Mouse (Mus musculus) hindbrain, postnatal 0 days (tissue): ENCODE measurements around the gene Stat4. TPM values are rescaled to one million over a fixed set of nuclear protein-coding genes. Genes with fewer than 3 reads are reported as not detected.

Experiments
- ATAC-seq: fragments of 200-750 bp; cut with Nextera tagmentation; 2 replicates; pipeline ENCODE4 v1.8.0; 2017; ENCODE audit warnings: mild to moderate bottlenecking, moderate TSS enrichment, moderate library complexity
- DNase-seq: peaks from one replicate; pipeline ENCODE4 v3.0.0-alpha.2; 2015; ENCODE audit warnings: low spot score
- H3K27ac ChIP-seq: fragments of 300-500 bp; sonication (generic); 2 replicates; pipeline ENCODE4 v1.5.1; 2014; ENCODE audit warnings: mild to moderate bottlenecking
- H3K27me3 ChIP-seq: fragments of 300-500 bp; sonication (generic); 2 replicates; pipeline ENCODE4 v1.6.1; 2014; ENCODE audit warnings: low read length, mixed read lengths; ENCODE audit not compliant: insufficient read depth
- H3K36me3 ChIP-seq: fragments of 300-500 bp; sonication (generic); 2 replicates; pipeline ENCODE4 v1.6.1; 2014; ENCODE audit warnings: low read length, mixed read lengths; ENCODE audit not compliant: insufficient read depth
- H3K4me1 ChIP-seq: fragments of 300-500 bp; sonication (generic); 2 replicates; pipeline ENCODE4 v1.6.1; 2014; ENCODE audit warnings: antibody characterized with exemption, low read length, mixed read lengths; ENCODE audit not compliant: insufficient read depth
- H3K4me2 ChIP-seq: fragments of 300-500 bp; sonication (generic); 2 replicates; pipeline ENCODE4 v1.6.1; 2014; ENCODE audit warnings: low read depth, mild to moderate bottlenecking, low read length, moderate library complexity, mixed read lengths
- H3K4me3 ChIP-seq: fragments of 300-500 bp; sonication (generic); 2 replicates; pipeline ENCODE4 v1.5.1; 2014; ENCODE audit warnings: low read length
- H3K9ac ChIP-seq: fragments of 300-500 bp; sonication (generic); replicated peaks from 2 replicates; pipeline ENCODE4 v1.6.1; 2014; ENCODE audit warnings: mild to moderate bottlenecking, low read length, moderate library complexity, mixed read lengths
- H3K9me3 ChIP-seq: fragments of 300-500 bp; sonication (generic); 2 replicates; pipeline ENCODE4 v1.6.1; 2016; ENCODE audit warnings: low read length, mixed read lengths
- CTCF ChIP-seq: IDR thresholded peaks from 2 replicates; pipeline ENCODE4 v1.5.1; 2016; ENCODE audit warnings: antibody characterized with exemption, control low read depth, low read depth
- WGBS: fragments of 180-500 bp; shearing (Covaris S2); extraction: QIAGEN DNeasy Blood & Tissue Kit; methylation state at CpG from one replicate; pipeline ENCODE4 v1.1.7; 2014; 5-methylcytosine and 5-hydroxymethylcytosine counted together
- polyA plus RNA-seq: library from polyadenylated mRNA; unstranded; fragments of >200 nt; fragmentation: Nextera tagmentation; extraction: Ambion mirVana; gene quantifications from 2 replicates; pipeline ENCODE4 v1.2.1, GENCODE M21; 2015
- total RNA-seq: library from RNA; depleted of rRNA; stranded (reverse); fragments of >200 nt; gene quantifications from 2 replicates; pipeline ENCODE4 v1.2.3, GENCODE M21; 2014

The Stat4 gene
- total and polyA plus RNA-seq, 2 experiments from 2014 or later, result 0.31 to 0.78 TPM

GRCm38 (mm10) chr1:52088634-52089033, 101.7 kb downstream of the Stat4 start:
- no peak overlapping the region for H3K27ac ChIP-seq
- DNase-seq, result no peak
- H3K4me1 ChIP-seq, result no peaks in the 10 kb centered on the region
- no peak for ATAC-seq
- 75% methylated on average over 4 of the region's 4 CpGs for WGBS
- H3K9ac ChIP-seq, result no peak overlapping the region
- no peak overlapping the region for H3K4me2 ChIP-seq
- H3K9me3 ChIP-seq, result no peaks in the 10 kb centered on the region
- no peaks in the 10 kb centered on the region for H3K27me3 ChIP-seq
- no peak for TF ChIP-seq CTCF
- H3K4me3 ChIP-seq, result no peak overlapping the region
- no peaks in the 10 kb centered on the region for H3K36me3 ChIP-seq

GRCm38 (mm10) chr1:52098618-52099232, 111.8 kb downstream of the Stat4 start:
- DNase-seq (peak; percentile 76), ATAC-seq (no peak)
- Histone ChIP-seq H3K4me1 (no peaks in the 10 kb centered on the region), H3K4me2 (no peak overlapping the region), H3K9me3 (no peaks in the 10 kb centered on the region), H3K36me3 (no peaks in the 10 kb centered on the region), H3K4me3 (no peak overlapping the region), H3K27ac (no peak overlapping the region), H3K27me3 (no peaks in the 10 kb centered on the region), H3K9ac (no peak overlapping the region)
- 75% methylated on average over 3 of the region's 3 CpGs for WGBS
- TF ChIP-seq CTCF, result peak; percentile 82

GRCm38 (mm10) chr1:52100496-52100895, 113.5 kb downstream of the Stat4 start:
- Histone ChIP-seq H3K9me3 (no peaks in the 10 kb centered on the region), H3K4me1 (no peaks in the 10 kb centered on the region), H3K27ac (no peak overlapping the region), H3K9ac (no peak overlapping the region), H3K4me3 (no peak overlapping the region), H3K36me3 (no peaks in the 10 kb centered on the region), H3K4me2 (no peak overlapping the region), H3K27me3 (no peaks in the 10 kb centered on the region)
- TF ChIP-seq CTCF, result peak; percentile 46
- no peak for ATAC-seq
- no peak for DNase-seq
- 74% methylated on average over 6 of the region's 6 CpGs for WGBS

- no peak for ATAC-seq
- Histone ChIP-seq H3K36me3 (no peaks in the 10 kb centered on the region), H3K27ac (no peak overlapping the region), H3K4me2 (no peak overlapping the region), H3K9ac (no peak overlapping the region), H3K27me3 (no peaks in the 10 kb centered on the region), H3K4me1 (no peaks in the 10 kb centered on the region), H3K4me3 (no peak overlapping the region), H3K9me3 (no peaks in the 10 kb centered on the region)
- no peak for DNase-seq
- 92% methylated on average over 8 of the region's 8 CpGs for WGBS
- TF ChIP-seq CTCF, result no peak
Observed at GRCm38 (mm10) chr1:52102795-52103194, 115.8 kb downstream of the Stat4 start.

GRCm38 (mm10) chr1:52107206-52107605, 120.3 kb downstream of the Stat4 start:
- no peaks in the 10 kb centered on the region for H3K36me3 ChIP-seq
- H3K9ac ChIP-seq, result no peak overlapping the region
- ATAC-seq (no peak), DNase-seq (no peak)
- no peak overlapping the region for H3K4me3 ChIP-seq
- no peaks in the 10 kb centered on the region for H3K4me1 ChIP-seq
- no peaks in the 10 kb centered on the region for H3K9me3 ChIP-seq
- H3K4me2 ChIP-seq, result no peak overlapping the region
- 94% methylated on average over 11 of the region's 11 CpGs for WGBS
- no peak overlapping the region for H3K27ac ChIP-seq
- no peak for TF ChIP-seq CTCF
- H3K27me3 ChIP-seq, result no peaks in the 10 kb centered on the region

- no peaks in the 10 kb centered on the region for H3K9me3 ChIP-seq
- ATAC-seq, result no peak
- no peaks in the 10 kb centered on the region for H3K27me3 ChIP-seq
- no peak overlapping the region for H3K4me3 ChIP-seq
- H3K36me3 ChIP-seq, result no peaks in the 10 kb centered on the region
- no peak for TF ChIP-seq CTCF
- no peak overlapping the region for H3K9ac ChIP-seq
- 68% methylated on average over 3 of the region's 3 CpGs for WGBS
- H3K27ac ChIP-seq, result no peak overlapping the region
- no peaks in the 10 kb centered on the region for H3K4me1 ChIP-seq
- no peak for DNase-seq
- no peak overlapping the region for H3K4me2 ChIP-seq
Observed at GRCm38 (mm10) chr1:52111217-52111616, 124.3 kb downstream of the Stat4 start.

- no peaks in the 10 kb centered on the region for H3K36me3 ChIP-seq
- WGBS, result 92% methylated on average over 1 of the region's 1 CpGs
- H3K9ac ChIP-seq, result no peak overlapping the region
- TF ChIP-seq CTCF, result no peak
- no peaks in the 10 kb centered on the region for H3K4me1 ChIP-seq
- ATAC-seq (no peak), DNase-seq (no peak)
- no peaks in the 10 kb centered on the region for H3K27me3 ChIP-seq
- no peak overlapping the region for H3K4me3 ChIP-seq
- no peaks in the 10 kb centered on the region for H3K9me3 ChIP-seq
- no peak overlapping the region for H3K27ac ChIP-seq
- no peak overlapping the region for H3K4me2 ChIP-seq
Observed at GRCm38 (mm10) chr1:52112301-52112700, 125.4 kb downstream of the Stat4 start.
